Mouse (Mus musculus): ENCODE data around the gene Sik1.

Gene Sik1

GRCm38 (mm10) chr17:31831866-31832576, 23.6 kb downstream of the Sik1 start:
- DNase-seq, result no peak

GRCm38 (mm10) chr17:31831097-31831865, 24.3 kb downstream of the Sik1 start:
- no peak for DNase-seq

- DNase-seq, result no peak
These were observed 25.0 kb downstream of the Sik1 start for GRCm38 (mm10) chr17:31830506-31831075.

- no peak for DNase-seq
These were observed 26.7 kb downstream of the Sik1 start for GRCm38 (mm10) chr17:31828916-31829315.

GRCm38 (mm10) chr17:31828118-31828517, 27.5 kb downstream of the Sik1 start:
- no peak for DNase-seq

GRCm38 (mm10) chr17:31827206-31827605, 28.4 kb downstream of the Sik1 start:
- peak in 1 of 2 experiments; percentile 17 for DNase-seq

GRCm38 (mm10) chr17:31826669-31827068, 28.9 kb downstream of the Sik1 start:
- DNase-seq, result peak in 1 of 2 experiments; percentile 10

- DNase-seq, result no peak
These were observed 29.9 kb downstream of the Sik1 start for GRCm38 (mm10) chr17:31825678-31826077.

GRCm38 (mm10) chr17:31824812-31825211, 30.8 kb downstream of the Sik1 start:
- no peak for DNase-seq

GRCm38 (mm10) chr17:31821136-31821933, 34.3 kb downstream of the Sik1 start:
- DNase-seq, result peak; percentile 63 to 65

- no peak for DNase-seq
These were observed 35.3 kb downstream of the Sik1 start for GRCm38 (mm10) chr17:31820099-31820846.

- no peak for DNase-seq
These were observed 36.2 kb downstream of the Sik1 start for GRCm38 (mm10) chr17:31819372-31819771.

GRCm38 (mm10) chr17:31817815-31818214, 37.8 kb downstream of the Sik1 start:
- no peak for DNase-seq

- DNase-seq, result no peak
These were observed 38.4 kb downstream of the Sik1 start for GRCm38 (mm10) chr17:31817203-31817602.

GRCm38 (mm10) chr17:31814848-31815247, 40.8 kb downstream of the Sik1 start:
- DNase-seq, result no peak

- DNase-seq, result no peak
These were observed 41.5 kb downstream of the Sik1 start for GRCm38 (mm10) chr17:31813938-31814622.

GRCm38 (mm10) chr17:31811333-31811732, 44.3 kb downstream of the Sik1 start:
- DNase-seq, result no peak

GRCm38 (mm10) chr17:31809894-31810293, 45.7 kb downstream of the Sik1 start:
- no peak for DNase-seq

- no peak for DNase-seq
These were observed 46.5 kb downstream of the Sik1 start for GRCm38 (mm10) chr17:31809136-31809535.

GRCm38 (mm10) chr17:31808082-31808875, 47.3 kb downstream of the Sik1 start:
- no peak for DNase-seq

- DNase-seq, result no peak
These were observed 49.1 kb downstream of the Sik1 start for GRCm38 (mm10) chr17:31806496-31806895.
